Mouse (Mus musculus): Measurements from ENCODE around the gene Pex19. TPM values are rescaled to one million over a fixed set of nuclear protein-coding genes. Genes with fewer than 3 reads are reported as not detected.

Pex19 gene
- polyA plus RNA-seq, 1 experiment from 2014 or later, result 173 TPM

GRCm38 (mm10) chr1:172099325-172100033, 27.1 kb upstream of the Pex19 start:
- H3K4me3 ChIP-seq (ENCODE audit: low read depth, low read length), result no peak overlapping the region
- no peak for ATAC-seq (ENCODE audit: low FRiP score)
- WGBS, result 89% methylated on average over 6 of the region's 6 CpGs
- H3K9me3 ChIP-seq (ENCODE audit: control insufficient read depth, low read length), result no peaks in the 10 kb centered on the region
- H3K9ac ChIP-seq (ENCODE audit: low read depth, low read length), result no peak overlapping the region
- H3K36me3 ChIP-seq (ENCODE audit: control insufficient read depth, insufficient read depth, low read length), result peaks cover 13% of the 10 kb centered on the region; the same call in 1 of the 2 replicates
- H3K27ac ChIP-seq (ENCODE audit: low read depth, low read length), result no peak overlapping the region
- H3K4me2 ChIP-seq (replicated peaks; ENCODE audit: low read depth, low read length), result no peak overlapping the region
- H3K4me1 ChIP-seq (replicated peaks; ENCODE audit: control insufficient read depth, insufficient read depth, low read length), result no peaks in the 10 kb centered on the region
- no peaks in the 10 kb centered on the region for H3K27me3 ChIP-seq (ENCODE audit: control insufficient read depth, insufficient read depth, low read length)
- no peak for DNase-seq (ENCODE audit: low spot score)

- Histone ChIP-seq H3K9ac (ENCODE audit: low read depth, low read length) (no peak overlapping the region), H3K4me3 (ENCODE audit: low read depth, low read length) (no peak overlapping the region), H3K36me3 (ENCODE audit: control insufficient read depth, insufficient read depth, low read length) (peaks cover 16% of the 10 kb centered on the region; the same call in 1 of the 2 replicates), H3K4me1 (replicated peaks; ENCODE audit: control insufficient read depth, insufficient read depth, low read length) (no peaks in the 10 kb centered on the region), H3K27me3 (ENCODE audit: control insufficient read depth, insufficient read depth, low read length) (no peaks in the 10 kb centered on the region), H3K4me2 (replicated peaks; ENCODE audit: low read depth, low read length) (no peak overlapping the region), H3K27ac (ENCODE audit: low read depth, low read length) (no peak overlapping the region), H3K9me3 (ENCODE audit: control insufficient read depth, low read length) (no peaks in the 10 kb centered on the region)
- WGBS, result 88% methylated on average over 4 of the region's 4 CpGs
- ATAC-seq (ENCODE audit: low FRiP score) (no peak), DNase-seq (ENCODE audit: low spot score) (no peak)
Measured at GRCm38 (mm10) chr1:172103619-172104018, 22.9 kb upstream of the Pex19 start.

GRCm38 (mm10) chr1:172105101-172105500, 21.5 kb upstream of the Pex19 start:
- no peak for ATAC-seq (ENCODE audit: low FRiP score)

DNA sequence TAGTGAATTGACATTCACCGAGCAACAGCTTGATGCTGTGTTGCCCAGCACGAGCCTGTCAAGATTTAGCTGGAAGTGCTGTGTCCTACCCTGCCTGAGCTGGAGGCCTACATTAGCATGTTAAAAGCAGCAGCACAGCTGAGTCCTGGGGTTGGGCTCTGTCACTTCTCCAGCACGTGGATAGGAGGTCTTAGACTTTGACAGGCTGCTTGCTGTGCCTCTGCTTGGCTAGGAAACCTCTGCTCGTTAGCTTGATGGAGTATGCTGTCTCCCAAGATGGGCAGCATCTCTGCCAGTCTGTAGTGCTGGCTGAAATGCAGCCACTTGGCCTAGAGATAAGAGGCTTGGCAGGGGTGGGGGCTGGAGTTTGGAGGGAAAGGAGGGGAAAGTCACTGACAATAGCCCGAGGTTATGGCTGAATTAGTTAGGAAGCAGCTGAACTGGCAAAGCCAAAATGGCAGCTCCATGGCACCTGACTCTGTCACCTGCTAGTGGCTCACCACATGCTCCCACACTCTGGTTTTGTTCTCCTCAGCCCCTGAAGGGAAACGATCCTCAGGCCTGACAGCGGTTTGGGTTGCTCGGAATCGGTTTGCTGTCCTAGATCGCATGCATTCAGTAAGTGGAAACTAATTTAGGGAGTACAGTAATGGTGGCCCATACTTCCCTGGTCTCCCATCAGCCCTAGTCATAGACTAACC, 18.6 kb upstream of the Pex19 start:
- Histone ChIP-seq H3K4me1 (replicated peaks; ENCODE audit: control insufficient read depth, insufficient read depth, low read length) (no peaks in the 10 kb centered on the region), H3K9me3 (ENCODE audit: control insufficient read depth, low read length) (no peaks in the 10 kb centered on the region), H3K27ac (ENCODE audit: low read depth, low read length) (no peak overlapping the region), H3K9ac (ENCODE audit: low read depth, low read length) (no peak overlapping the region), H3K4me3 (ENCODE audit: low read depth, low read length) (no peak overlapping the region), H3K4me2 (replicated peaks; ENCODE audit: low read depth, low read length) (no peak overlapping the region), H3K27me3 (ENCODE audit: control insufficient read depth, insufficient read depth, low read length) (no peaks in the 10 kb centered on the region), H3K36me3 (ENCODE audit: control insufficient read depth, insufficient read depth, low read length) (peaks cover 10% of the 10 kb centered on the region; the same call in 1 of the 2 replicates)
- DNase-seq (ENCODE audit: low spot score), result no peak
- 0 out of 2 replicates have a peak, but pooled peaks have one; percentile 35 for ATAC-seq (ENCODE audit: low FRiP score)
- WGBS, result 76% methylated on average over 10 of the region's 10 CpGs

More at GRCm38 (mm10) chr1:172105101-172105500, 21.5 kb upstream of the Pex19 start:
- DNase-seq (ENCODE audit: low spot score), result no peak
- Histone ChIP-seq H3K36me3 (ENCODE audit: control insufficient read depth, insufficient read depth, low read length) (peaks cover 14% of the 10 kb centered on the region; the same call in 1 of the 2 replicates), H3K9ac (ENCODE audit: low read depth, low read length) (no peak overlapping the region), H3K27me3 (ENCODE audit: control insufficient read depth, insufficient read depth, low read length) (no peaks in the 10 kb centered on the region), H3K9me3 (ENCODE audit: control insufficient read depth, low read length) (no peaks in the 10 kb centered on the region), H3K27ac (ENCODE audit: low read depth, low read length) (no peak overlapping the region), H3K4me3 (ENCODE audit: low read depth, low read length) (no peak overlapping the region), H3K4me2 (replicated peaks; ENCODE audit: low read depth, low read length) (no peak overlapping the region), H3K4me1 (replicated peaks; ENCODE audit: control insufficient read depth, insufficient read depth, low read length) (no peaks in the 10 kb centered on the region)
- WGBS, result 87% methylated on average over 11 of the region's 11 CpGs

- Histone ChIP-seq H3K9ac (ENCODE audit: low read depth, low read length) (no peak overlapping the region), H3K27me3 (ENCODE audit: control insufficient read depth, insufficient read depth, low read length) (no peaks in the 10 kb centered on the region), H3K27ac (ENCODE audit: low read depth, low read length) (no peak overlapping the region), H3K4me2 (replicated peaks; ENCODE audit: low read depth, low read length) (no peak overlapping the region), H3K4me1 (replicated peaks; ENCODE audit: control insufficient read depth, insufficient read depth, low read length) (no peaks in the 10 kb centered on the region), H3K4me3 (ENCODE audit: low read depth, low read length) (no peak overlapping the region), H3K9me3 (ENCODE audit: control insufficient read depth, low read length) (no peaks in the 10 kb centered on the region), H3K36me3 (ENCODE audit: control insufficient read depth, insufficient read depth, low read length) (peaks cover 13% of the 10 kb centered on the region)
- DNase-seq (ENCODE audit: low spot score), result no peak
- ATAC-seq (ENCODE audit: low FRiP score), result no peak
- 89% methylated on average over 5 of the region's 5 CpGs for WGBS
Measured at GRCm38 (mm10) chr1:172116948-172117347, 9.6 kb upstream of the Pex19 start.

GRCm38 (mm10) chr1:172119100-172119499, 7.5 kb upstream of the Pex19 start:
- Histone ChIP-seq H3K36me3 (ENCODE audit: control insufficient read depth, insufficient read depth, low read length) (peaks cover 13% of the 10 kb centered on the region), H3K4me1 (replicated peaks; ENCODE audit: control insufficient read depth, insufficient read depth, low read length) (no peaks in the 10 kb centered on the region)

GRCm38 (mm10) chr1:172119720-172120119, 6.8 kb upstream of the Pex19 start:
- peaks cover 11% of the 10 kb centered on the region for H3K36me3 ChIP-seq (ENCODE audit: control insufficient read depth, insufficient read depth, low read length)
- no peak overlapping the region for H3K9ac ChIP-seq (ENCODE audit: low read depth, low read length)
- no peak overlapping the region for H3K27ac ChIP-seq (ENCODE audit: low read depth, low read length)
- WGBS, result 65% methylated on average over 3 of the region's 3 CpGs
- H3K4me3 ChIP-seq (ENCODE audit: low read depth, low read length), result no peak overlapping the region
- ATAC-seq (ENCODE audit: low FRiP score) (peak; percentile 40; the same call in 1 of the 2 replicates), DNase-seq (ENCODE audit: low spot score) (peak; percentile 73)
- H3K4me2 ChIP-seq (replicated peaks; ENCODE audit: low read depth, low read length), result no peak overlapping the region
- H3K9me3 ChIP-seq (ENCODE audit: control insufficient read depth, low read length), result no peaks in the 10 kb centered on the region
- no peaks in the 10 kb centered on the region for H3K4me1 ChIP-seq (replicated peaks; ENCODE audit: control insufficient read depth, insufficient read depth, low read length)
- no peaks in the 10 kb centered on the region for H3K27me3 ChIP-seq (ENCODE audit: control insufficient read depth, insufficient read depth, low read length)

More at GRCm38 (mm10) chr1:172119100-172119499, 7.5 kb upstream of the Pex19 start:
- no peak overlapping the region for H3K27ac ChIP-seq (ENCODE audit: low read depth, low read length)
- H3K27me3 ChIP-seq (ENCODE audit: control insufficient read depth, insufficient read depth, low read length), result no peaks in the 10 kb centered on the region
- H3K9me3 ChIP-seq (ENCODE audit: control insufficient read depth, low read length), result no peaks in the 10 kb centered on the region
- H3K9ac ChIP-seq (ENCODE audit: low read depth, low read length), result no peak overlapping the region
- DNase-seq (ENCODE audit: low spot score), result no peak
- WGBS, result 84% methylated on average over 6 of the region's 6 CpGs
- no peak overlapping the region for H3K4me2 ChIP-seq (replicated peaks; ENCODE audit: low read depth, low read length)
- no peak overlapping the region for H3K4me3 ChIP-seq (ENCODE audit: low read depth, low read length)
- ATAC-seq (ENCODE audit: low FRiP score), result no peak

DNA sequence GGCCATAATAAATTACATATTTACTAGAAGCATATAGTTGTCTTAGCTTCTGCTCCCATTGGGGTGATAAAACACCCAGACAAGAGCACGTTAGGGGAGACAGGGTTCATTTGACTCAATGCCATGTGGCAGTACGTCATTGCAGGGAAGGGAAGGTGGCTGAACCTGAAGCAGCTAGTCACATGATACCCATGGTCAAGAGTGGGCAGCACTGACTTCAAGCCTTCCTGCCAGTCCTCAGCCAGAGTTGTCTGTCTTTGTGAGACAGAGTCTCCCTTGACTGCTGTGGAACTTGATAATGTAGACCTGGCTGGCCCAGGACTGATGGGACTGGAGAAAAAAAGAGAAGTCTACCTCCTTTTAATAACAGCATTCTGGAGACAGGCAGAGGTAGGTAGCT, 3.9 kb upstream of the Pex19 start:
- Histone ChIP-seq H3K9ac (ENCODE audit: low read depth, low read length) (no peak overlapping the region), H3K36me3 (ENCODE audit: control insufficient read depth, insufficient read depth, low read length) (peaks cover 7% of the 10 kb centered on the region), H3K27me3 (ENCODE audit: control insufficient read depth, insufficient read depth, low read length) (no peaks in the 10 kb centered on the region), H3K4me2 (replicated peaks; ENCODE audit: low read depth, low read length) (no peak overlapping the region), H3K27ac (ENCODE audit: low read depth, low read length) (no peak overlapping the region), H3K9me3 (ENCODE audit: control insufficient read depth, low read length) (no peaks in the 10 kb centered on the region), H3K4me1 (replicated peaks; ENCODE audit: control insufficient read depth, insufficient read depth, low read length) (no peaks in the 10 kb centered on the region), H3K4me3 (ENCODE audit: low read depth, low read length) (no peak overlapping the region)
- ATAC-seq (ENCODE audit: low FRiP score) (no peak), DNase-seq (ENCODE audit: low spot score) (no peak)
- WGBS, result 79% methylated on average over 2 of the region's 2 CpGs

All from hindbrain, embryonic 11.5 days (tissue).